Mouse (Mus musculus) liver, embryonic 14.5 days (tissue): ENCODE results near the gene Dlgap4. TPM values are rescaled to one million over a fixed set of nuclear protein-coding genes. Genes with fewer than 3 reads are reported as not detected.

Experiments
- ATAC-seq: fragments of 200-750 bp; cut with Nextera tagmentation; 2 replicates; pipeline ENCODE4 v1.8.0; 2017; ENCODE audit warnings: moderate number of reproducible peaks, mild to moderate bottlenecking, moderate library complexity; ENCODE audit not compliant: insufficient read depth
- DNase-seq, 3 experiments: peaks; one replicate each; pipeline ENCODE4 v3.0.0-alpha.2; 2012 to 2013; ENCODE audit warnings: low read depth in 3 of 3, low spot score in 3 of 3
- H3K27ac ChIP-seq: fragments of 300-500 bp; sonication (generic); 2 replicates; pipeline ENCODE4 v1.5.1; 2014; ENCODE audit warnings: moderate library complexity, mild to moderate bottlenecking, control low read depth, inconsistent platforms
- H3K27me3 ChIP-seq: fragments of 300-500 bp; sonication (generic); 2 replicates; pipeline ENCODE4 v1.6.1; 2014; ENCODE audit warnings: mild to moderate bottlenecking, low read length, moderate library complexity; ENCODE audit not compliant: control insufficient read depth, insufficient read depth
- H3K36me3 ChIP-seq: fragments of 300-500 bp; sonication (generic); replicated peaks from 2 replicates; pipeline ENCODE4 v1.6.1; 2014; ENCODE audit warnings: low read depth; ENCODE audit not compliant: control insufficient read depth, insufficient read depth
- H3K4me1 ChIP-seq, 2 experiments: fragments of 200-500 bp in 1 of 2; fragments of 300-500 bp in 1 of 2; sonication (generic) in 1 of 2; replicated peaks; 2 replicates each; pipeline ENCODE4 v1.6.1; 2012 to 2014; ENCODE audit warnings: antibody characterized with exemption in 1 of 2, inconsistent platforms in 1 of 2, low read length in 1 of 2; ENCODE audit not compliant: control insufficient read depth in 2 of 2, insufficient read depth in 2 of 2
- H3K4me2 ChIP-seq: fragments of 300-500 bp; sonication (generic); 2 replicates; pipeline ENCODE4 v1.6.1; 2014; ENCODE audit warnings: low read depth, mild to moderate bottlenecking, control low read depth, moderate library complexity
- H3K4me3 ChIP-seq, 2 experiments: fragments of 200-500 bp in 1 of 2; fragments of 300-500 bp in 1 of 2; sonication (generic) in 1 of 2; 2 replicates each; pipeline ENCODE4 v1.5.1; 2012 to 2014; ENCODE audit warnings: low read depth in 2 of 2, low read length in 2 of 2, mild to moderate bottlenecking in 2 of 2, control low read depth in 1 of 2, inconsistent platforms in 1 of 2, moderate library complexity in 1 of 2; ENCODE audit not compliant: insufficient read depth in 1 of 2
- H3K9ac ChIP-seq: fragments of 300-500 bp; sonication (generic); replicated peaks from 2 replicates; pipeline ENCODE4 v1.6.1; 2014; ENCODE audit warnings: mild to moderate bottlenecking, control low read depth, moderate library complexity
- H3K9me3 ChIP-seq: fragments of 300-500 bp; sonication (generic); 2 replicates; pipeline ENCODE4 v1.6.1; 2016; ENCODE audit warnings: low read length, mixed read lengths; ENCODE audit not compliant: control insufficient read depth
- CTCF ChIP-seq: IDR thresholded peaks from 2 replicates; pipeline ENCODE4 v1.5.1; 2016; ENCODE audit warnings: antibody characterized with exemption, low read depth, control low read depth
- EP300 ChIP-seq: IDR thresholded peaks from 2 replicates; pipeline ENCODE4 v1.6.1; 2016; ENCODE audit warnings: antibody characterized with exemption, low read depth
- WGBS: fragments of 180-500 bp; shearing (Covaris S2); extraction: QIAGEN DNeasy Blood & Tissue Kit; methylation state at CpG from one replicate; pipeline ENCODE4 v1.1.7; 2014; ENCODE audit not compliant: insufficient replicate concordance; 5-methylcytosine and 5-hydroxymethylcytosine counted together
- polyA plus RNA-seq, 2 experiments: library from polyadenylated mRNA; depleted of rRNA in 1 of 2; stranded (reverse) in 1 of 2; unstranded in 1 of 2; fragments of >200 nt; fragmentation: Nextera tagmentation in 1 of 2; extraction: Ambion mirVana in 1 of 2; gene quantifications; 2 replicates each; pipeline versions ENCODE4 v1.2.1 to v1.2.3; 2012 to 2014

Gene Dlgap4
- polyA plus RNA-seq, 2 experiments: 6.6 to 9.7 TPM

GRCm38 (mm10) chr2:156678112-156678511 lies 64.6 kb downstream of the Dlgap4 start:
- Histone ChIP-seq H3K36me3 (no peaks in the 10 kb centered on the region), H3K4me1 (0 out of 4 replicates have a peak, but pooled peaks cover 0 to 1% of the 10 kb centered on the region in 2 experiments), H3K9me3 (no peaks in the 10 kb centered on the region), H3K27ac (no peak overlapping the region), H3K27me3 (no peaks in the 10 kb centered on the region), H3K4me2 (no peak overlapping the region), H3K4me3 (no peak overlapping the region), H3K9ac (no peak overlapping the region)
- TF ChIP-seq EP300 (no peak), CTCF (no peak)
- 56% methylated on average over 4 of the region's 4 CpGs for WGBS
- no peak for DNase-seq
- no peak for ATAC-seq

DNA sequence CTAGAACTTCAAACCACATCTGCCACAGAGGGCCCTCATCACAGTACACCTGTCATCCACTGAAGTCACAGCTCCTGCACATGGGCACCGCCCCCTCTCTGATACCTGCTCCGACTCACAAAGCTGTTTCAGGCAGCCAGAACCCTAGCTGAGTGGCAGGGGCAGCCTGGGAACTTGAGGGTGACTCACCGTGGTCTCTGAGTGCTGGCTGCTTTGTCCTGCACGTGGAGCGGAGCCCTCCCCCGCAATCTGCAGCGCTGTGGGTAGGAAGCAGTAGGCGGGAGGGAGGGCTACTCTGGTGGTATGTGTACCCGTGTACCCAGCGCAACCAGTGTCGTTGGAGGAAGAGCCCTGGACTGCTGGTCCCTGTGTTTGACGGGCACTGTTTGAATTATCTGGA lies 69.5 kb downstream of the Dlgap4 start:
- WGBS: 29% methylated on average over 12 of the region's 12 CpGs
- no peak for DNase-seq

GRCm38 (mm10) chr2:156685999-156686398 lies 72.5 kb downstream of the Dlgap4 start:
- ATAC-seq (no peak), DNase-seq (no peak)
- Histone ChIP-seq H3K9ac (no peak overlapping the region), H3K27ac (no peak overlapping the region), H3K9me3 (no peaks in the 10 kb centered on the region), H3K4me1 (no peaks in the 10 kb centered on the region), H3K36me3 (no peaks in the 10 kb centered on the region), H3K4me3 (no peak overlapping the region), H3K4me2 (no peak overlapping the region), H3K27me3 (no peaks in the 10 kb centered on the region)
- TF ChIP-seq CTCF (no peak), EP300 (no peak)
- WGBS: 55% methylated on average over 14 of the region's 14 CpGs

More for the DNA sequence above, 69.5 kb downstream of the Dlgap4 start:
- no peaks in the 10 kb centered on the region for H3K36me3 ChIP-seq
- no peak overlapping the region for H3K9ac ChIP-seq
- TF ChIP-seq EP300 (no peak), CTCF (no peak)
- 0 out of 4 replicates have a peak, but pooled peaks cover 0 to 1% of the 10 kb centered on the region in 2 experiments for H3K4me1 ChIP-seq
- H3K9me3 ChIP-seq: no peaks in the 10 kb centered on the region
- no peak overlapping the region for H3K4me2 ChIP-seq
- ATAC-seq: no peak
- no peaks in the 10 kb centered on the region for H3K27me3 ChIP-seq
- H3K27ac ChIP-seq: no peak overlapping the region
- H3K4me3 ChIP-seq: no peak overlapping the region

DNA sequence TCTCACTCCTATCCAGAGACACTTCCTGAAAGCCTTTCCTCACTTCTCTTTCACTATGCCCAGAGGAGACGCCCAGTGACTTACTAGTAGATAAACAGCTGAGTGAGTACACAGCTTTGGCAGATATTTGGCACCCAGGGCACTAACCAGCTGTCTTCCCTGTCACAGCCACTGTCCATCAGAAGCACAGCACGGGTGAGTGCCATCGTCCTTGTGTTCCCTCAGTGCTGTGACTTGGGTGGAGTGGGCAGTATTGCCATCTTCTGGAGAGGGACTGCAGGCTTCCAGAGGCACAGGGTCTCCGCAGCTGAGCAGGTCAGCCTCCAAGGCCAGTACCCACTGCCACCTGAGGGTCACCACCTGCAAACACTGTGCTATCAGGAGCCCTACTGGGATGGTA lies 73.2 kb downstream of the Dlgap4 start:
- Histone ChIP-seq H3K9me3 (no peaks in the 10 kb centered on the region), H3K27ac (no peak overlapping the region), H3K4me2 (no peak overlapping the region), H3K4me1 (no peaks in the 10 kb centered on the region), H3K4me3 (no peak overlapping the region), H3K9ac (no peak overlapping the region), H3K27me3 (no peaks in the 10 kb centered on the region), H3K36me3 (no peaks in the 10 kb centered on the region)
- no peak for DNase-seq
- TF ChIP-seq EP300: no peak
- no peak for TF ChIP-seq CTCF
- ATAC-seq: no peak
- WGBS: 44% methylated on average over 4 of the region's 4 CpGs

DNA sequence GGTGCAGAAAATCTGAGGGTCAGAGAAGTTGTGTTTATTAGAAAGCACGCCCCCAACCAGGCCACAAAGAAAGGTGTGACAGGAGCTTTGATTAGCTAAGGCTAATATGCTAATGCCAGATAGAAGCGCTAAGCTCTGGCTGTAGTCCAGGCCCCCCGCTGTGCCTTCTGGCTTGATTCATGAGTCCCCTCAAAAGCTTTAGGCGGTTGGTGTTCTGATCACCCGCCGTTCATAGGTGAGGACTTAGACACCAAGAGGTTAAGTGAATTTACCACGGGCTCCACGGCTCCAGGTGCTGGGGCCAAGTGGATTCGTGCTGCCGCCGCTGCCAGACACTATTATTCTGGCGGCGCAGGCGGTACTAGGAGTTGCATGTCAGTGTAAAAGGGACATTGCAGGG lies 75.1 kb downstream of the Dlgap4 start:
- no peak for DNase-seq
- H3K9me3 ChIP-seq: no peaks in the 10 kb centered on the region
- no peaks in the 10 kb centered on the region for H3K4me1 ChIP-seq
- no peaks in the 10 kb centered on the region for H3K27me3 ChIP-seq
- H3K36me3 ChIP-seq: no peaks in the 10 kb centered on the region
- H3K27ac ChIP-seq: no peak overlapping the region
- H3K4me2 ChIP-seq: no peak overlapping the region
- no peak overlapping the region for H3K4me3 ChIP-seq
- no peak for ATAC-seq
- H3K9ac ChIP-seq: no peak overlapping the region
- TF ChIP-seq CTCF (no peak), EP300 (no peak)
- 14% methylated on average over 14 of the region's 14 CpGs for WGBS
